Mouse (Mus musculus): ENCODE data around the gene Arhgef12. TPM values are rescaled to one million over a fixed set of nuclear protein-coding genes. Genes with fewer than 3 reads are reported as not detected.

The Arhgef12 gene
- total RNA-seq, 2 experiments from 2014 or later: 153 to 169 TPM

DNA sequence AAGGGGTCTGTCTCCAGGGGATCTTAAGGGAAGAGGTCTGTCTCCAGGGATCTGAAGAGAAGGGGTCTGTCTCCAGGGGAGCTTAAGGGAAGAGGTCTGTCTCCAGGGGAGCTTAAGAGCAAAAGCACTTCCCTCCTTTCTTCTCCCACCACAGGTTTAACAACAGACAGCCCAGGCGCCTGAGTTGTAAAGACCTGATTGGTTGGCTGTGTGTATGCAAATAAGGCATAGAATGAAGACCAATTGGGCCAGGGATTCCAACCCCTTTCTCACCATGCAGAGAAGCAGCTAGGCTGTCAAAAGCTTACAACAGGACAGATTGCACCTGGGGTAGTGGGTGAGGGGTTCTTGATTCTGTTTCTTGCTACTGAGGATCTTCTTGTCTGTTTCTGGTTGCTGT lies 158.7 kb downstream of the Arhgef12 start:
- DNase-seq (ENCODE audit: low spot score in 2 of 2): no peak
- intact Hi-C loops (cut with DNase I): no loop called here

DNA sequence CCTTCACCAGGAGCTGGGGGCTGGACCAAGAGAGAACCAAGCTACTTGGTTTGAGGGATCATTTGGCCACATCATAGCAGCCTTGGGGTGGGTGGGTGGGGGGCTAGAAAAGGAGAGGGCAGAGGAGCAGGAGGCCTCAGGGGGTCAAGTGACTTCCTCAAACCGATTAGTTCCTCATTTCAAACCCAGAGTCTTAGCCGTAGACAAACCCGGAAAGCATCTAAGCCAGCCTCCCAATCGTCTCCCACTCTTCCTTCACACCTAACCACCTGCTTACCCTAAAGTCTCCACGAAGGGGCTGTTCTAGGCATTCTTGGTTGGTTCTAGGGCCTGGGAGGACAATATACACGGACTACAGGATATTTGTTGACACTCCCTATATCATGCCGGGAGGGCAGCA lies 161.9 kb downstream of the Arhgef12 start:
- intact Hi-C loops (cut with DNase I): loop anchor here (2.0 kb wide), 2 partner anchors 156 to 618 kb away; no protein-coding TSS in a partner anchor

DNA sequence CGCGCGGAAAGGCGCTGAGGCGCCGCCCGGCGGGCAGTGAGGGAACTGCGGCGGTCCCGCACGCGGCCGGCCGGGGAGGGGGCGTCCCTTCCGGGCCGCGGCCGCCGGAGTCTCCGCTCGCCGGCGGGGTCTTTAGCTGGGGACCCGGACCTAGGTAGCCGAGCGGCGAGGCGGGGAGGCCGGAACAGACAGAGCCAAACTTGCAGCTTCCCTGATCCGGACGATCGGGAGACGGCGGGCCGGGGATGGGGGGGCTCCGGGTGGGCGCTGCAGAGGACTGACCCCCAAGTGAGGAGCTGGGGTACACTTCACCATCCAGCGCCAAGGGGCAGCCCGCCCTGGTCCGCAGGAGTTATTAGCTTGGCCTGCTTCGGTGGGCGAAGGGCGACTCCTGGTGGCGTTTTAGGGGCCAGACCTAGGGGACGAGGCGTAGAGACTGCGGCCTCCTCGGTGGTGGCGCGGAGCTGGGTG lies 162.5 kb downstream of the Arhgef12 start:
- DNase-seq (ENCODE audit: low spot score in 2 of 2): peak; percentile 77 to 86
- intact Hi-C loops (cut with DNase I): loop anchor here (1.0 to 5.0 kb wide), 7 partner anchors 47 to 618 kb away; no protein-coding TSS in a partner anchor

More for the DNA sequence above, 161.9 kb downstream of the Arhgef12 start:
- no peak for DNase-seq (ENCODE audit: low spot score in 2 of 2)

DNA sequence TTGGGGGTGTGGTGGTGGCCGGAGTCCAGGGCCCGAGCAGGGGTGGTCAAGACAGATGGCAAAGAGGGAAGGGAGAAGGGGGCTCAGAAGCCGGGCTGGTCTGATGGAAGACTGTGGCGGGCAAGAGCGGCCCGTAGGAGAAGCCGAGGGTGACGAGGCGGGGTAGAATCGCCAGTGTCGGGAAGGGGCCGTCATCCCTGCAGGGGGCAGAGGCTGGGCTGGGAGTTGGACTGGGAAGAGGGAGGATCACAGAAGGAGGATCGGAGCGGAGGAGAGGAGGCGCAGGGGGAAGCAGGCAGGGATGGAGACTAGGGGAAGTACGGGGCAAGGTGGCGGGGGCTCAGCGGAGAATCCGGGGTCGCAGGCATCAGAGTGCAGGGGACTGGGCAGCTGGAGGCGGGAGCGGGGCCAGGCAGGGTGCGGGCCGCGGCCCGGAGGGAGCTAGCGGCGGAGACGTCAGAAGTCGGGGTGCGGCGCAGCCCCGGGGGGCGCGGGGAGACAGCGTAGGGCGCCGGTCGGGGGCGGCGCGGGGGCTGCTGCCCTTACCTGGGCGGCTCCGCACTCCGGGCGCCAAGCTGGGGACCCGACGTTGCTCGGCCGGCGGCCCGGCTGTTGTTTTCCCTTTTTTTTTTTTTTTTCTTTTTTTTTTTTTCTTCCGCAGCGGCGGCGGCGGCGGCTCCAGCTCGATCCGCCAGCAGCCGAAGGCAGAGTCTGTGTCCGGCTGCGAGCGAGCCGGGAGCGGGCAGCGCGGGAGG lies 163.1 kb downstream of the Arhgef12 start, which contains the start of gene Grik4:
TSS of gene Grik4 (minus strand) at position 713 of the 755 bp plus-strand sequence.
- intact Hi-C loops (cut with DNase I): loop anchor here (1.0 to 5.0 kb wide), 7 partner anchors 47 to 617 kb away; no protein-coding TSS in a partner anchor
- peak; percentile 22 to 44 for DNase-seq (ENCODE audit: low spot score in 2 of 2)

DNA sequence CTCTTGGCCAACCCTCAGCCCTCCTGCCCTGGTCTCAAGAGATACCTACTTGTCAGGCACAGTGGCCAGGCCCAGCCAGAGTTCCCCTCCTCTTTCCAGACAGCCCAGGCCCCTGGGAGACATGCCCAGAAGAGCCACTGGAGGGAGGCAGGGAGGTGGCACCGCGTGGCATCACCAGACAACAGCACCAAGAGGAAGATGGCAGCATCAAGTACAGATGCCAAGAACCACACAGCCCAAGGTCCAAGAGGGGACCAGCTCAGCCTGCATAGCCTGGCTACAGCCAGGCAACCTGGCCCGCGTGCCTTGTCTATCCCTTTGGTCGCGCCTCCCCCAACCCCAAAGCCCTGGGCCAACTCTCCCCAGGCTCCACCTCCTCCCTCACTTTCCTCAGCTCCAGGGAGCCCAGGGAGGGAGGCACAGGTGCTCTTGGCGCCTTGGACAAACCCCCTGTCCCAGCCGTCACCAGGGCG lies 163.9 kb downstream of the Arhgef12 start:
- DNase-seq (ENCODE audit: low spot score in 2 of 2): peak; percentile 26 to 56
- intact Hi-C loops (cut with DNase I): loop anchor here (5.0 kb wide), 4 partner anchors 46 to 556 kb away; no protein-coding TSS in a partner anchor

DNA sequence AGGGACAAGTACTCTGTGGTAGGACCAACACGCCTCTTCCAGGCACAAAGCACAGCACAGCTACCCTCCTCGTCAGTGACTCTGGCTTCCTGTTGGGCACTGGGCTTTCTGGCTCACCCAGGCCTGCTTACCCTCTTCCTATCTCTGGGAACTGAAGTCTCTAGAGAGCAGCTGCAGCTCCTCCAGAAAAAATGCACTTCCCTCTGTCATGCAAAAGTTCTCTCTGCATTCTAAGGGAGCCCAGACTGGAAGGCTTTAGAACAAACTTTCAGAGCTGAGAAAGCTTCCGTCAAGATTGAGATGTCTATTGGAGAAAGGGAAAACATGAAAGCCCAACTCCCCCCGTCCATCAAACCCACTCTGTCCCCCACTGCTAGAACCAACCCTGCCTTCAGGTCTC lies 164.9 kb downstream of the Arhgef12 start:
- intact Hi-C loops (cut with DNase I): loop anchor here (5.0 kb wide), 4 partner anchors 45 to 555 kb away; no protein-coding TSS in a partner anchor

DNA sequence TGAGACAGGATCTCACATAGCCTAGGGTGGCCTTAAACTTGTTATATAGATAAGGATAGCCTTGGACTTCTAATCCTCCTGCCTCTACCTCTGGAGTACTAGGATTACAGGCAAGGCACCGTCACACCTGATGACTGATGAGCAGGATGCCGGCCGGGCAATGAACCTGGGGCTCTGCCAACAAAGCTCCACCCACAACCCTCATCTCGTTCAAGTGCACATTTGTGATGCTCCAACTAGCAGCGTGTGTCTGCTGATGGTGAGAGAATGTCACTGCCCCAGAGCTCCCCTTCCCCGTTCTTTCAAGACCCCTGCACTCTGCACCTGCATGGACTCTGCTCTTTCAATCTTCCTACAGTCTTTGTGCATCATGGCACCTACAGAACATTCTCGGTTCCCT lies 174.9 kb downstream of the Arhgef12 start:
- intact Hi-C loops (cut with DNase I): no loop called here
- DNase-seq (ENCODE audit: low spot score in 2 of 2): no peak

More for the DNA sequence above, 164.9 kb downstream of the Arhgef12 start:
- no peak for DNase-seq (ENCODE audit: low spot score in 2 of 2)

DNA sequence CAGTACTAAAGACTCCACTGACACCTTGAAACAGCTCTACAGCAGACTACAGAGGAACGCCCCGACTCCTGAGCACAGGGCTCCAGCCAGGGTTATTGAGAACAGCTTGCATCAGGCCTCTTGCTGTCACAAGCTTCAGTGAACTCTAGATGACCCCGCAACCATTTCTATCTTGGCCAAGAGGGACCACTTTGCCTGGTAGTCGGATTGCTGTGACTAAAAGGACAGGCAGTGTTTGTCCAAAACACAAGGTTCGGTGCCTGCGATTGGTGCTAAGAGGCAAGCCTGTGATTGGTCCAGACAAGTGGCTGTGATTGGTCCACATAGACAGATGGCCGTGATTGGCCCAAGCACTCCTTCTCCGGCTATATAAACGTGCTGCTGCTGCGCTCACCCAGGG lies 179.5 kb downstream of the Arhgef12 start:
- intact Hi-C loops (cut with DNase I): no loop called here
- DNase-seq (ENCODE audit: low spot score in 2 of 2): no peak

DNA sequence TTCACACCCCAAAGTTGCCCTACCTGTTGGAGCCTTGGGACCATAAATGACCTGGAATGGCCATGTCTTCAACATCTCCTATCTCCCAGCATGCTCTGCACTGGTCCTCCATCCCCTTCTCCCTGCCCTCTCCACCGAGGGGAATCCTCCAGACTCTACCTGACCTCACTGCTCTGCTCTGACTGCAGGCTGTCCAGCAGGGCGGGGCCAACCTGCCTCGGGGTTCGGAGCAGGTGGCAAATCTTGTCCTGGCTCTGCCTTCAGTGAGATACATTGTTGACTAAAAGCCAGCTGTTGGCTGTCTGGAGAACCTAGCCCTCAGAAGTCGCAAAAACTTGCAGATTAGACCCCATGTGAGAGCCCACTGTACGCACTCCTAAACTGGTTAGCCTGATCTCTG lies 180.5 kb downstream of the Arhgef12 start:
- intact Hi-C loops (cut with DNase I): no loop called here
- no peak for DNase-seq (ENCODE audit: low spot score in 2 of 2)

DNA sequence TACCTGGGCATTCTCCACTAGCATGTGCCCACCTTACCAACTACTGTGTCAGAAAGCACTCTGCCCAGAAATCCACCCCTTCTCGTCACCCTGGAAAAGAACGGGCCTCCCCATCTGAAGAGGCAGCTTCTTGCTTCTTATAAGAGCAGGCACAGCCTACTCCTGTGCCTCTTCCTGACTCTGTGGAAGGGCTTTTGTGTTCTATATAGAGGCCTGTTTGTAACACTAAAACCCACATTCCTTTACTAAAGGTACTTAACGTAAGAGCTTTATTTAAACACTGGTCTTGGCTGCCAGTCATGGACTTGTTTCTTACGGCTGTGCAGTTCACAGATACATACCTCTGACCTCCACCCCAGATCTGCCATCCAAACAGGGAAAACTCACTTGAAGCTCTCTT lies 185.2 kb downstream of the Arhgef12 start:
- intact Hi-C loops (cut with DNase I): no loop called here
- DNase-seq (ENCODE audit: low spot score in 2 of 2): no peak

DNA sequence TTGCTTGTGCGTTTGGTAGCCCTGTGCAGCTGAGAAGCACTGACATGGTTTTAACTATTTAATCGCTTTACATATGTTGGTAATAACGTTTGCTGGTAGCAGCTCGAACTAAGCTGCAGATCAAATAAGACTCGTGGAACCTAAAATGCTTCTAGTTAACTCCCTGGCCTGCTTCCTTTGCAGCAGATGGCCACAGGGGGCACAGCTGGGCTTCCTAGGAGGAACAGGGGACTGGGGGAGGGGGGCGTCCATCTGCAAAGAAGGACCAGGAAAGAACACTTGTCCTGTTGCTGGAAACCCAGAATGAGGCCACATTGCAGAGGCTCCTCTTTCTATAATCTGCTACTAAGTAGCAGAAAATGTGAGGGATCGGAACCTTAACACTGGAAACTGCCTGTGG lies 186.8 kb downstream of the Arhgef12 start:
- intact Hi-C loops (cut with DNase I): no loop called here
- no peak for DNase-seq (ENCODE audit: low spot score in 2 of 2)

DNA sequence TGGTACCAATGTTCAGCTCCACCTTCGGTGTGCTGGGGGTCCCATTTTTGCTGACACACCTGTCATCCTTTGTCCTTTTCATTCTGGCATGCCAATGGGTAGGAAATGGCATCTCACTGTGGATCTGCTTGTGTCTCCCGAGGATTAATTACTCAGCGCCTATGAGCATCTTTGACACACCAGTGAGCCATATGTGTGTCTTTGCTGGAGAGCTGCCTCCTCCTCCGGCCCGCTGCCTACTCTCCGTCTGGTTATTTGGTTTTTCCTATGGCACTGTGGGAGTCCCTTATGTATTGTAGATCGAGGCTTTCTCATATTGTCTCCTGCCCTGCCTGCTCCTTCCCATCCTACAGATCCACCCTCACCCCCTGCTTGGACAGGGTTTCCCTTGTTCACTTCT lies 189.1 kb downstream of the Arhgef12 start:
- peak; percentile 62 to 76 for DNase-seq (ENCODE audit: low spot score in 2 of 2)
- intact Hi-C loops (cut with DNase I): no loop called here

Other genes starting within 250 kb of the Arhgef12 start
- gene Grik4, start 162.7 kb downstream of the Arhgef12 start, total RNA-seq (2021): 10 to 100 TPM; 19.2 to 19.8 TPM
- 10 to 100 TPM; 18.1 to 18.6 TPM for gene Tmem136, start 9.3 kb upstream of the Arhgef12 start, total RNA-seq (2021)
- under 1 TPM in 1 of 2 experiments, not detected in 1; 0.29 TPM for gene Pou2f3, start 103.1 kb upstream of the Arhgef12 start, total RNA-seq (2021)
- gene Oaf, start 132.7 kb upstream of the Arhgef12 start, total RNA-seq (2021): 10 to 100 TPM; 15.0 to 17.4 TPM
- under 1 TPM; 0.30 to 0.75 TPM for gene Trim29, start 203.6 kb upstream of the Arhgef12 start, total RNA-seq (2021)

Measured in left cerebral cortex, postnatal 36 days (tissue).